Comparison of ENCODE assay signal across 8 mouse cellular contexts in the genomic region with DNA sequence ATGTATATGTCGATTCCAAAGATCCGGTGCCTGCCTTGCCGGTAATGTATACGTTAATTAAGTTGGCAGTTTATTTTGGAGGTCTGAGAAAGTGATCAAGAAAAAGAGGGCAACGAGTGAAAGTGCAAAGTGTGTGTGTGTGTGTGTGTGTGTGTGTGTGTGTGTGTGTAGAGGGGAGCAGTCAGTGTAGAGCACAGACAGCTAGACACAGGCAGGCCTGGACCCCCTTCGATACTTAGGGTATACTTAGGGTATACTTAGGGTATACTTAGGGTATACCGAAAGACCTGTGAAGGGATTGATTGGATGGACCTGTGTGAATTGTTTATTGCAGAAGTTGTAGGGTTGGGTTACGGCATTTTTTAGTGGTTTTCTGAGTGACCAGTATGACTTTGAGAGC. TPM values are rescaled to one million over a fixed set of nuclear protein-coding genes. Genes with fewer than 3 reads are reported as not detected.
DNase-seq lines count a peak whose midpoint lies in the region; ATAC-seq and TF ChIP-seq lines count a peak whose summit lies in the region.

No protein-coding gene starts in this region.

- no peaks in the 10 kb centered on the region for H3K27me3 ChIP-seq in lung, embryonic 16.5 days (ENCODE audit: control insufficient read depth, insufficient read depth, low read depth, low read length)
- no peaks in the 10 kb centered on the region for H3K27me3 ChIP-seq in hindbrain, embryonic 12.5 days
- H3K27me3 ChIP-seq in liver, postnatal 0 days (ENCODE audit: insufficient read depth, low read length): no peaks in the 10 kb centered on the region

- H3K4me1 ChIP-seq in lung, embryonic 16.5 days (replicated peaks; ENCODE audit: control insufficient read depth, insufficient read depth, low read length): peaks cover 10% of the 10 kb centered on the region
- peaks cover 7% of the 10 kb centered on the region for H3K4me1 ChIP-seq in hindbrain, embryonic 12.5 days
- H3K4me1 ChIP-seq in liver, postnatal 0 days (ENCODE audit: insufficient read depth): peaks cover 5% of the 10 kb centered on the region

- WGBS in lung, embryonic 16.5 days: 23% methylated on average over 8 of the region's 8 CpGs
- 27% methylated on average over 8 of the region's 8 CpGs for WGBS in hindbrain, embryonic 12.5 days
- WGBS in liver, postnatal 0 days (ENCODE audit: insufficient replicate concordance): 25% methylated on average over 8 of the region's 8 CpGs

- ATAC-seq in lung, embryonic 16.5 days (ENCODE audit: low read depth): no peak
- 0 out of 2 replicates have a peak, but pooled peaks have one; percentile 28 for ATAC-seq in hindbrain, embryonic 12.5 days (ENCODE audit: low FRiP score)
- ATAC-seq in liver, postnatal 0 days: no peak

- no peaks in the 10 kb centered on the region for H3K9me3 ChIP-seq in lung, embryonic 16.5 days (ENCODE audit: control insufficient read depth, low read length)
- no peaks in the 10 kb centered on the region for H3K9me3 ChIP-seq in hindbrain, embryonic 12.5 days (replicated peaks)
- H3K9me3 ChIP-seq in liver, postnatal 0 days (ENCODE audit: low read length): no peaks in the 10 kb centered on the region

- no peak for TF ChIP-seq EP300 in liver, postnatal 0 days (IDR thresholded peaks at IDR 0.05; ENCODE audit: low read depth)

- DNase-seq in lung, postnatal 10 days: no peak
- peak; percentile 8 for DNase-seq in c-Kit-positive CD71-positive TER-119-positive erythroid progenitor cells, embryonic 14.5 days (ENCODE audit: low spot score)
- DNase-seq in liver, postnatal 0 days: no peak
- no peak for DNase-seq in urinary bladder, postnatal 14 days (ENCODE audit: low spot score)
- DNase-seq in adipocyte (ENCODE audit: low spot score): no peak
- DNase-seq in cerebellum, adult 18-20 months: no peak

- TF ChIP-seq CTCF in liver, postnatal 0 days (IDR thresholded peaks at IDR 0.05; ENCODE audit: low read depth): no peak

- peak overlapping the region; percentile 80 for H3K9ac ChIP-seq in lung, embryonic 16.5 days (ENCODE audit: low read length)
- H3K9ac ChIP-seq in hindbrain, embryonic 12.5 days: peak overlapping the region; percentile 72
- peak overlapping the region; percentile 83 for H3K9ac ChIP-seq in liver, postnatal 0 days (replicated peaks)

- H3K4me3 ChIP-seq in lung, embryonic 16.5 days (ENCODE audit: low read length): peak overlapping the region; percentile 76
- peak overlapping the region; percentile 76 for H3K4me3 ChIP-seq in hindbrain, embryonic 12.5 days
- peak overlapping the region; percentile 71 for H3K4me3 ChIP-seq in liver, postnatal 0 days (ENCODE audit: low read depth, low read length)

- H3K36me3 ChIP-seq in lung, embryonic 16.5 days (ENCODE audit: control insufficient read depth, insufficient read depth, low read length): peaks cover 9% of the 10 kb centered on the region; the same call in 1 of the 2 replicates
- peaks cover 19% of the 10 kb centered on the region for H3K36me3 ChIP-seq in hindbrain, embryonic 12.5 days
- H3K36me3 ChIP-seq in liver, postnatal 0 days (replicated peaks; ENCODE audit: insufficient read depth, low read length): peaks cover 11% of the 10 kb centered on the region; the same call in 1 of the 2 replicates

- H3K4me2 ChIP-seq in lung, embryonic 16.5 days (ENCODE audit: low read depth, low read length): peak overlapping the region; percentile 91
- H3K4me2 ChIP-seq in hindbrain, embryonic 12.5 days (replicated peaks): peak overlapping the region; percentile 69
- H3K4me2 ChIP-seq in liver, postnatal 0 days (ENCODE audit: low read depth, low read length): peak overlapping the region; percentile 83

- no peak overlapping the region for H3K27ac ChIP-seq in lung, embryonic 16.5 days (ENCODE audit: low read length)
- no peak overlapping the region for H3K27ac ChIP-seq in hindbrain, embryonic 12.5 days
- H3K27ac ChIP-seq in liver, postnatal 0 days (ENCODE audit: low read depth): no peak overlapping the region; the same call in 1 of the 2 replicates

RNA-seq across cellular contexts. Expression of a gene that starts 0.8 kb away (rescaled TPM):
- 30.7 and 33.8 TPM in 2 replicates for polyA plus RNA-seq in lung, embryonic 16.5 days (2015; fragmentation: Nextera tagmentation; extraction: Ambion mirVana)
- polyA plus RNA-seq in hindbrain, embryonic 12.5 days (2016; fragmentation: Nextera tagmentation; extraction: Ambion mirVana): 54.2 and 58.4 TPM in 2 replicates
- 38.9 and 44.7 TPM in 2 replicates for polyA plus RNA-seq in liver, postnatal 0 days (2015; fragmentation: Nextera tagmentation; extraction: Ambion mirVana)

RNA-seq across cellular contexts. Expression of a gene that starts 47.7 kb away (rescaled TPM):
- polyA plus RNA-seq in lung, embryonic 16.5 days (2015; fragmentation: Nextera tagmentation; extraction: Ambion mirVana): 1.6 and 1.9 TPM in 2 replicates
- polyA plus RNA-seq in hindbrain, embryonic 12.5 days (2016; fragmentation: Nextera tagmentation; extraction: Ambion mirVana): 12.9 and 13.1 TPM in 2 replicates
- polyA plus RNA-seq in liver, postnatal 0 days (2015; fragmentation: Nextera tagmentation; extraction: Ambion mirVana): 0.18 and 0.21 TPM in 2 replicates
